Mouse (Mus musculus) CH12F3 (cell line): ENCODE data around the gene Igfals.

Experiments
- in situ Hi-C: fragments of 300-500 bp; cut with MboI; formaldehyde crosslinking; loops from 2 replicates; pipeline ENCODE4 v1.14.3; 2020; ENCODE audit warnings: low sequenced_read_pairs

Igfals gene

DNA sequence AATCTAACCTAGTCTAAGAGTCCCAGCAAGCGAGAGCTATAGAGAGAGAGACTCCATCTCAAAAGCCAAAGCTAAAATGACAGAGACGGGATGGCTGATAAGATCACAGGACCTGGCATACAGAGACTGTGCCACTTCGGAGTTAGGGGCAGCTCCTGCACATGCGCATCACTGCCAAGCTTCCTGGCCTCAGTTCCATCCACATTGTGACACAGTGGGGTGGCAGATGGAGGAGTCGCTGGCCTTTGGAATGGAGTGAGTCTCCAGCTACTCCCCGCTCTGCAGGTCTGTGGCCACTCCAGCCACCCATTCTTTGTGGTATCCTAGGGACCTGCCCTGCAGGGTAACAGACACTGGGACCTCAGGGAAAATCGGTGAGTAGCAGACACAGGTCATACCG, at the start of gene Igfals:
TSS of gene Igfals (plus strand) at position 222 of the 400 bp plus-strand sequence.
- in situ Hi-C loops = no loop called here

DNA sequence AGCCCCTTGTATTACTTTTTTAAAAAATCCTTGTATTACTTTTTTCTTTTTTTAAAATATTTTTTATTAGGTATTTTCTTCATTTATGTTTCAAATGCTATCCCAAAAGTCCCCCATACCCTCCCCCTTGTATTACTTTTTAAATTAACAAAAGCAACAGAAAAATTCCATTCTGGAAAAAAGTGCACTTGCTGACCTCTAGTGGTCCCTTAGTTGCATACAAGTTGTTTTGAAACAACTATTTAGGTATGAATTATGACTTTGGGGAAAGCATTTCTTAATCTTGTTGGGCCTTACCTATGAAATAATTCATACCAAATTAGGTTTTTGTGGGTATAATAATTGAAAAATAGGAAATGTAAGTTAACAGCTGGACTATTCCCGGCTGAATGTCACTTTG, 48.3 kb upstream of the Igfals start:
- in situ Hi-C loops = no loop called here

DNA sequence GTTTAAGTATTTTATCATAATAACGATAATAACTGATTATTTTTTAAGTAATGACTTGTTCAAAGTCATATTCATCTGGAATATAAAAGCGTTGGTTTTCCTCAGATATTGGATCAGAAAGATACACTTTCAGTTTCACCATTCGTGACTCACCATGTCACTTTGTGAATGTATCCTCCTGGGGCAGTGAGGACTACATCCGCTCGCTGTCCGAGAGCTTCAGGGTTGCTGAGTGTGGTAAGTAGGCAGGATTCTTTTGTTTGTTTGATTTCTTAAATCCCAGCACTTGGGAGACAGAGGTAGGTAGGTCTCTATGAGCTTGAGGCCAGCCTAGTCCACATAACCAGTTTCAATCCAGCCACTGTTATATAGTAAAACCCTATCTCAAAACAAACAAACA, 47.6 kb upstream of the Igfals start:
- in situ Hi-C loops = no loop called here

DNA sequence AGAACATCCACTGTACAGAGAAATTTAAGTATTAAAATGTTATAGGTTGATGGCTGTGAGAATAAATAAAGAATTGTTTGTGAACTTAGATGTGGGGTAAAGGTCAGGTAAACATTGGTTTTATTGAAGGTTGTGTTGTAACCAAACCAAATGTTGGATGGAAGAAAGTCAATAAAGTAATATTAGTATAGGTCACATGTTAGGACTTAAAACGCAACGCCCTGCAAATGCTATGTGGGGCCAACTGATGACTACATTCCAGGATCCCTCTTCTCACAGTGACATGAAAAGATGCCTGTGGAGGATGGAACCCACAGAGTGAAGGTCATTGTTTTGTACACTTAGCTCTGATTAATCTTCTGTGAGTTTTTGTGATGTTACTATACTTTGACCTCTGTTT, 46.3 kb upstream of the Igfals start:
- in situ Hi-C loops = no loop called here

DNA sequence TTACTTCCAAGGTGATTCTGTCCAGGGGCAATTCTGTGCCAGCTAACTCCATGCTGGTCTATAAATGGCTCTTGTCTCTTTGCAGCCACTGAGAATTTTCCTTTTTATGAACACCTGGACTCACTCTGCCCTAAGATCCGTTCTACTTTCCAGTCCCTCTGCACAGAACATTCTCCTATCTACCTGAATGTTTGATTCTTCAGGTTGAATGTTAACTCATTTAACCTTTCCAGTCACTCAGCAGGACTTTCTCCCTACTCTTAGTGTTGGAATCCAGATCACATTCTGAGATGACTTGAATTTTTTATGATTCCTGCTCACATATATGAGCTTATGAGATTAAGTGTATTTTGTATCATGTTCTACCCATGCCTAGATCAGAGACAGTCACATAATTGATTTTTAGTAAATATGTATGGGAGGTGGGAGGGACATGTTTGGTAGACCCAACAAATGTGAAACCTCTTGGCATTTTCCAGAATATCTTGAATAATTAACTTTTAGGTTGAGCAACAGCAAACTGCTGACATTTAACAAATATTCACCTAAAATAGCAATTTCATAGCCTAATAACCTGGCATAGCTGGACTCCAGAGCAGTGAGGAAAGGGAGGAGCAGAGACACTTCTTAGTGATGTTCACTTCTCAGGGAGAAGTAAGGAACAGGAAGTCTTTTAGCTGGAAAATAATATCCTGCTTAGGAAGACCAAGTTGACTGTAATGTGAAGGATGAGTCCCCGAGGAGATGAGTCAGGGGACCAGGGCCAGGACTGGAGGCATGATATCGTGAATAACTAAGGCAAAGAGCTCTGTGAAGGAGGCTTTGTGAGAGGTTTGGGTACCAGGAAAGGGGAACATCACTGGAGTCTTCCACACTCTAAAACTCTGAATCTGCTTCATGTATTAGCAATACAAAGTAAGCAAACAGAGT, 44.2 kb upstream of the Igfals start:
- in situ Hi-C loops = no loop called here

DNA sequence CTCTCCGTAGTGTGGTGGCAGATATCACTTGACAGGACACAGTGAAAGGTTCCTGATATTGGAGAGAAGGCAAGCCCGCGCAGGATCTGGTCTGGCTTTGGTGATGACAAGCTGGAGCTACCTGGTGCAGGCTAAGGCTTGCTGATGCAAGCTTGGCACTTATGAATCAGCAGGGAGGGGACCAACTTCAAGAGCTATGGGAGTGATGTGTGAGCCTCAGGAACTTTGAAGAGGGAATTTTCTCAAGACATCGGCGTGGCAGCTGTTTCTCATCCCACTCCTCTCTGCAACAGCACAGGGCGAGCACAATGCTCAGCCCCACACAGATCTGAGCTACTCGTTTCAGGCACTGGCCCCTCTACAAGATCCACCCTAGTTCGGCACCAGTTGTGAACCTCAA, 26.0 kb upstream of the Igfals start, which contains the start of gene Hagh:
TSS of gene Hagh (plus strand) at position 302 of the 400 bp plus-strand sequence.
- in situ Hi-C loops = no loop called here

DNA sequence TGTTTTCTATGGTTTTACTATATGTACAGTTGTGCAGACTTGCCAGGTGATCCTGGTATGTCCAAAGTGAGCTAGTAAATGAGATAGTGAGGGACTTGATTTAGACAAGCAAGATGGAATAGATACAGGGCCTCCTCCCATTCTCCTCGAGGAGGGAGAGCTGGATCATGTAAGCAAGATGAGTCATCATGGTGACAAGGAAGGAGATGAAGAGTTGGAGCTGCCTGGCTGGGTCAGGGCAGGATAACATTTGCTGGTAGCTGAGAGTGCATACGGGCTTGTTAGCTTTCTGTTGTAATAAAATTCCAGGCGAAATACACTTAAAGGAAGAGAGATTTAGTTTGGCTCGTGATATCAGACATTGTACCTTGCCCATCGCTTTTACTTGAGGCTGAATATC, 25.5 kb upstream of the Igfals start:
- in situ Hi-C loops = no loop called here

DNA sequence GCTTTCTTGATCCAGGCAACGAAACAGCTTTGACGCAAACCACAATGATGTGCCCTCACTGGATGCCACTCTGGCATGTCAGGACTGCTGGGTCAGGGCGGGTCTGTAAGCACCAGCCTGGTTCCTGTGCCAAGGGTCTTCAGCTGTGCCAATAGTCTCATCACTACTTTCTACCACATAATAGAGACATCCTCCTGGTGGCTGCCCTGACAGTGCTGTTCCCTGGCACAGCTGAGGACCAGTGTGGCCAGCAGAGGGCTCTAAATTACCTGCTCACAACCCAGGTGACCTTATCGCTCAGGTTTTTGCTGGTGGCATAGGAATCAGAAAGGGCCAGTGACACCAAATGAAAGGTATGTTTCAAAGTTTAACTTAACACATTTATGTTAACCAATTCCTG, 24.7 kb upstream of the Igfals start:
- in situ Hi-C loops = no loop called here

DNA sequence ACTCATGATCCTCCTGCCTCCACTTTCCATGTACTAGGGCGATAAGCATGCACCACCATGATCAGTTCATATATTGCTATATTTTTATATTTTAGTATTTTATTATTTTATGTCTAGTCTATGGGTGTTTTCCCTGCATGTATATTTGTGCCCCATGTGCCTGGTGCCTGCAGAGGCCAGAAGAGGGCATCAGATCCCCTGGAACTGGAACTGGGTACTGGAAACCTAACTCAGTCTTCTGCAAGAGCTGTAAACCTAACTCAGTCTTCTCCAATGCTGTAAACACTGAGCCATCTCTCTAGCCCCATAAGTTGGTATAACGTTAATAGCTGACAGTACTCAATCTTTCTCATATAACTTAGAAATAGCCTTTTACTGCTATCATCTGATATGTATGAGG, 23.2 kb upstream of the Igfals start:
- in situ Hi-C loops = no loop called here

DNA sequence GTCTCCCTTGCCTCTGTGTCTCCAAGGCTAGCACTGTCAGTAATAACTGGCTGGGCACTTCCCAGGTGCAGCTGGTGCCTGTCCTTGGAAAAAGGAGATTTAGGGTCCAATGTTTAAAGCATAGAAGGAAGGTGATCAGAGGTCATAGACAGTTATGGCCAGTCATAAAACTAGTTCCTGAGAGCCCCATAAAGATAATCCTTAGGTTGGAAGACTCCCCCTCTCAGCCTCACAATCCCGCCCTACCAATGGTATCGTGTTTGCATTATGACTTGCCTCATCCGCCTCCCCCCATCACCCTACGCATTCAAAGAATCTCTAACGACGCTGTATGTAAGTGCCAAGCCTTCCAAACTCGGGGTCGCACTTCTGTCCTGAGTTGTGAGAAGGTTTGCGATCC, 21.3 kb upstream of the Igfals start:
- in situ Hi-C loops = no loop called here

DNA sequence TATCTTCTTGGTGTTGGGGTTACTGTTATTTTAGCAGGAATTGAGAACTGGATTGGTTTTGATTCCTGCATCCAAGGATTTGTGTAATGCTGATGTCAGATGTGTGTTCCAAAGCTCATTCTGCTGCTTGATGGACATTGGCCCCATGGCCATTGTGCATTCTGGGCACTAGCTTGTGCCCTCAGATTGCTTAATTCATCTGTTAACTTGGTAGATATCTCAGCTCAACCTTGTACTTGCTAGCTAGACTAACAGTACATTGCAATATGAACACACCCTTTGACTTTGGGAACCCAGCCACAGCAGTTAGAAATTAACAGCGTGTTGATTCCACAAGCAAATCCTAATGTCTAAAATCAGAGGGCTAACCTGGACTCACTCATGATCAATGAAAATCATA, 18.4 kb upstream of the Igfals start:
- in situ Hi-C loops = no loop called here

DNA sequence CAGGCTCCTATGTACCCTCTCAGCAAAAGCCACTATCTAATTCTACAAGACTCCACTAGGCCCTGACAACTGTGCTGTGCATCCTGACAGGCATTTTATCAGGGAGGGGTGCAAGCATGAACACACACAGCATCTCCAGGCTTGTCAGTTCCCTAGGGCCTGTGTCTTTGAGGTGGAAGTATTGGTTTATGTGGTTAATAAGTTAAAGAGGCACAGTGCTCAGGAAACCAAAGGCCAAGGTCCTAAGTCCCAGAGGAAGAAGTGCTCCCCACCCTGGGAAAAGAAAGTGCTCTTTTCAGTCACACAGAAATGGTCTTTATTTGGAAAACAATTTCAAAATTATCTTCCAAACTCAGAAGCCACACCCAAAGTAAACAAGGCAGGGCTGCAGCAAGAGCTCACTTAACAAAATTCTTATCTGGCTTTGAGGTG, 17.2 kb upstream of the Igfals start:
- in situ Hi-C loops = no loop called here

DNA sequence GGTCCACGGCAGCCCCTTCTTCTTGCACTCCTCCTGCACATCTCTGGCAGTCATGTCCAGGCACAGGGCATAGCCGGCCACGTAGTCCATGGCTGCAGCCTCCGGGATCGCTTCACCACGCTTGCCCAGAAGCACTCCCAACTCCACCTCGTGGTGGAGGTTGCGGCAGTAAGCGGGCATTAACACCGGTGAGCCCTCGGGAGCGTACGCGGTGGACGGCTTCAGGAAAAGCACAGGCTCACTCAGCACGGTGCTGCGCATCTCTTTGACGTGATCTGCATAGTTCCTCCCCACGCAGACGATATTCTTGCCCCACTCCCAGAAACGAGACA, 16.1 kb upstream of the Igfals start:
- in situ Hi-C loops = no loop called here

DNA sequence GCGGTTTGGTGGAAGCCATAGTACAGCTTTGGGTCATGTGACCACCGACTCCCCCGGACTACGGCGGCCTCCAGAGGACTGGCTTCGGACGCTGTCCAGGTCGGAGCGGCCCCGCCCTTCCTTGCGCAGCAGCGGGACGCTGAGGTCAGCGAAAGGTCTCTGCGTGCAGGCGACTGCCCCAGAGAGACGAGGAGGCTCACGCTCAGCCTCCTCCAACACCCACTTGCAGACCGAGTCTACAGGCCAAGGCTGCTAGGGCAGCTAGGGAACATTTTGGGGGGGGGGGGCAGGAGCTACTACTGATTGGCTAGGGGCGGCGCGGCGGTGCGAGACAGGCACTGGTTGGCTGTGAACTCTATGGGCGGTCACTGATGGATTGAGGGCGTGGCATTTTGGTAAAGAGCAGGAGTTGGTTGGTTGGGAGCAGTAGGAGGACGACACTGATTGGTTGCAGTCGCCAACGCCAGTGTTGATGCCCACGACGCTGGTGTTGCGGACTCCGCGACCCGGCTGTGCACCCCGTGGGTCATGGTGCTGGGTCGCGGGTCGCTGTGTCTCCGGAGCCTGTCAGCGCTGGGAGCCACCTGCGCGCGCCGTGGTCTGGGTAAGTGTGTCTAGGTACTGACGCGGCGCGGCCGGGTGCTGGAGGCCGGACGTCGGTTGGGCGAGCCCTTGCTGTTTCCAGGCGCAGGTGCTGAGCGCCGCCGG, 15.6 kb upstream of the Igfals start, which contains the start of gene Fahd1:
TSS of gene Fahd1 (minus strand) at position 300 of the 708 bp plus-strand sequence.
- in situ Hi-C loops = no loop called here

DNA sequence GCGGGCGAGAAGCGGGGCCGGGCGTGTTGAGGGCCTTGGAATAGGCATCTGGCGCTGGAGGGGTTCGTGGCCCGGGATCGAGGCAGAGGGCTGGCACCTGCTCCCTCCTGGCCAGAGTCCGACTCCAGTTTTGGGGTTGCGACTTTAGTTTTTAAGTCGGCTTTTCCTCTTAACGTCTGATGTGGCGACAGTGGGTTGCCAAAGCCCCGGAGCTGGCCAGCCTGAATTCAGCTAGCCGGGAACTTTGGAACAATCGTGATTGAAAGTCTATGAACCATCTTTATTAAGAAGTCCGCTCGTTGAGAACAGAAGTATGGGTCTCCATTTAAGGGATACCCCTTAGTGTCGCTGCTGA, 15.0 kb upstream of the Igfals start:
- in situ Hi-C loops = no loop called here

DNA sequence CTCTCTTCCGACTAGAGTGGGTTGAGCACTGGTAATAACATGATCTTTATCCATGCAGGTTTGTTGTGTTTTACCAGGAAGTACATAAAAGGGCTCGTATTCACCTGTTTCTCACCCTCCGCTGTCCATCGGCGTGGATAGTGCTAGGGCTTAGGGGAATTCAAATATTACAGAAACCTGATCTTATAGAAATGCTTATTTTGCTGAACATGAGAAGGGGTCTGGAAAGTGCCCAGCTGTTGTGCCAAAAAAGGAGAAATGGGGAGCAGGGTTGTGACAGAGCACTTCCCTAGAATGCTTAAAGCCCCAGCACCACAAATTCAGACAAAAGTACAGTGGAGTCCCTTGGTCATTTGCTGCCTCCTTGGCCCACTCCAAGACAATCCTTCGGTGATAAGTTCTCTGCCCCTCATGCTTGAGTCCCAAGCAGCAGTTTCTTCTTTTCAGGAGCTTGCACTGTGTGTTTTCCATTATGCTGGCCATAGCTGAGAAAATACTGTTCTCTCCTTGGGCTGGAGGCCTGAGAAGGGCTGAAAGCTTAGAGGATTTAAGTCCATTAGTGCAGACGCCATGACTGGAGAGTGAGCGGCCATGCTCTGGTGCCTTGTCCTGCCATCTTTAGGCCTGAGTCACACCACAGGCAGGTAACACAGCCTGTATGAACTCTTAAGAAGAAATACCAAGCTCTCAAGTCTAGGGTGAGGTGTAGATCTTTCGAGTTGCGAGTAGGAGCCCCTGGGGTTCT, 14.2 kb upstream of the Igfals start:
- in situ Hi-C loops = no loop called here

DNA sequence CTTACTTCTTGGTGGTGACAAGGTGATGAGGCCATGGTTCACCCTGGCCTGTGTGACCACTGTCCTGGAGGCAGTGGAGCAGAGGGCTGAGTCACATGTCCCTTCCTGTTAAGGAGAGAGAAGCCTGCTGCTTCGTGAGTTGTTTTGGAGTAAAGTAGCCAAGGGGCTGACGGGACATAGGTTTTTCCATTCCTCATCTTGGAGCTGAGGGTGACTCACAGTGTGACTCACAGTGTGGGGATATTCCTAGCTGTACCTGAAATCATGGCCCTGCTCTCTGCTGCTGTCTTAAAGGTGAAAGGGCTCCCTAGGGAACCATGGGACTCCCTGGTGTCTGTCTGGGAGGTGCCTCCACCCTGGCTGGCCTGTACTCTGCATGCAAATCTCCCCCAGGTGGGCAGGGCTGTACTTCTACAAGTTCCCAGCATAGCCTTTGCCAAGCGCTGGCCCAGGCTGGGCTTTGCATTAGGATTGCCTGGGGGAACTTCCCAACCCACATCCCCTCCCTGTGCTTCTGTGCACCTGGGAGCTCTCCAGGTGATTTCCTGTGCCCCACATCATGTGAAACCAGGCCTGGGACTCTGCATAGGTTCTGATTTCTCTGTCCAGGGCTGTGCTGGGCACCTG, 9.8 kb upstream of the Igfals start:
- in situ Hi-C loops = no loop called here

DNA sequence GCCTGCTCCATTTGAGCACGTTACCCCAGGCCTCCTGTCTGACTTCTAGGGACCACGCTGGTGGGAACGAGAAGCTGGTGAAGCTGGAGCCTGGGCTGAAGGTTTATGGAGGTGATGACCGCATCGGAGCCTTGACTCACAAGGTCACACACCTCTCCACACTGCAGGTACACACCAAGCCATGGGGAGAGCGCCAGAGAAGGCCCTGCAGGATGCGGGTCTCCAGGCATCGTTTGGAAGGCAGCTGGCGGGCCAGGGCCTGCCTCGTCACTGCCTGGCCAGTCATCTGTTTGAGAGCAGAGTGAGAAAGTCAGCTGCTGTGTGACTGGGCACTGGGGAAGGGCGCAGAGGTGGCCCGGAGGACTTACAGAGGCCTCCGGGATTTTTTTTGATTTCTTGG, 9.2 kb upstream of the Igfals start:
- in situ Hi-C loops = no loop called here

DNA sequence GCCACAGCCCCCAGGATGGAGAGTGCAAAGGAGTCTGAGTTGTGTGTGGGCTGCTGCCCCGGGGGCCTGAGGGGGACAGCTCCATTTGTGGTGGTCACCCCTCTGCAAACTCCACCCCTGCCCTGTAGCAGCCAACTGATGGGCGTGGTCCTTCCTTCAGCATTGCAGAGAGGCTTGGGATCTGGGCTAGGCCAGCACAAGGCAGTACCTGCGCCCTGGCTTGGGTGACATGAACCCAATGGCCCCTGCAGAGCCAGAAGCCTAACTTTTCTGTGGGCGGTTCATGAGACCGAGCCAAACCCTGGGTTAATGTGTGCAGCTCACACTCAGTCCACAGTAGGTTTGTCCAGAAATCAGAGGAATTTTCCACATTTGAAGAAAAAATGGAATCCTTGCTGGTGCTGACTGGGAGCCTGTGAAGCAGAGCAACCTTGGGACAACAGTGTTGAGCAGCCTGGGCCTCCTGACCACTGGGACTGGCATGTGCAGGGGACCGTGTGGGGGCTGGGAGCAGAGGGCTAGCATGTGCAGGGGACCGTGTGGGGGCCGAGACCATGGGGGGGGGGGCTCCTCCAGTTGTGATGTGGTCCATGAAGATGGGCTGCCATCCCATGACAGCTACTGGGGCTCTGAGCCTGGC, 7.8 kb upstream of the Igfals start:
- in situ Hi-C loops = no loop called here

DNA sequence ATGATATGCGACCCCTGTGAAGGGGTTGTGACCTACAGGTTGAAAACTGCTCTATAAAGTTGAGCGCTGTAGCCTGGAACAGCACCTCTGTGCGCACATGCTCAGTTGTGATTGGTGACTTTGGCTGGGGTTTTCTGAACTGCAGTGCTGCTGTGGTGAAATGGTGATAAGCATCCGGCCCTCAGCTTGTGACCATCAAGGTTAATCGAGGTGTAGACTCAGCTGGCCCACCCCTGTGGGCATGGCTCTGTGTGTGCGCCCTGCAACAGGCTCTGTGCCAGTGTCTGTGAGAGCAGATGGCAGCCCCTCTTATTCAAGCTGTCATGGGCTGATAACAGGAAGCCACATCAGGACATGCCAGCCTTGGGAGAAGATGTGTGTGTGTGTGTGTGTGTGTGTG, 6.8 kb upstream of the Igfals start:
- in situ Hi-C loops = no loop called here

DNA sequence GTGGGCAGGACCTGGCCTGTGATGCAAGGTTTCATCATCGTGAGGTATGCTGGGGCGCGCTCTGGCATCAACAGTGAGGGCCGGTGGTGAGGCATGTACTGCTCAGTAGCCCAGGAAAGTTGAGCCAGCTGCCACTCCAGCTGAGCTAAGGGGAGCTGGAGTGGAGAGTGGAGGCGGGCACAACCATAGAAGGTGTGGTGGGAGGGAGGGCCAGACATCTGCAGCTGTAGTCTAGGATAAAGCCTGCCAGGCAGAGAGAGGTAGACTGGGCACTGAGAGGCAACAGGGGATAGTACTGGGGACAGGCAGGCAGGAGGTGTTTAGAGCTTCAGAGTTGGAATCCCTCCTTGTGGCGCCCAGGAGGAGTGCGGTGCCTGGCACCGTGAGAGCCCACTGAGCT, 5.7 kb upstream of the Igfals start:
- in situ Hi-C loops = no loop called here
